Mouse (Mus musculus): ENCODE results near the gene Ccdc90b.
A peak's percentile ranks its signal among the peaks of the same experiment; 100 is the strongest.

The Ccdc90b gene

GRCm38 (mm10) chr7:92560986-92561876 is at the start of gene Ccdc90b:
Ccdc90b (plus strand) TSS chr7:92561149.
- peak; percentile 95 for DNase-seq (ENCODE audit: extremely low spot score, low read depth, low spot score)

- DNase-seq (ENCODE audit: extremely low spot score, low read depth, low spot score) = no peak
Observed at GRCm38 (mm10) chr7:92520397-92520796, 40.6 kb upstream of the Ccdc90b start.

GRCm38 (mm10) chr7:92520820-92521219 is 40.1 kb upstream of the Ccdc90b start:
- DNase-seq (ENCODE audit: extremely low spot score, low read depth, low spot score) = no peak

GRCm38 (mm10) chr7:92529245-92529644 is 31.7 kb upstream of the Ccdc90b start:
- DNase-seq (ENCODE audit: extremely low spot score, low read depth, low spot score) = no peak

- no peak for DNase-seq (ENCODE audit: extremely low spot score, low read depth, low spot score)
Observed at GRCm38 (mm10) chr7:92532351-92533036, 28.5 kb upstream of the Ccdc90b start.

GRCm38 (mm10) chr7:92546763-92547162 is 14.2 kb upstream of the Ccdc90b start:
- no peak for DNase-seq (ENCODE audit: extremely low spot score, low read depth, low spot score)

- DNase-seq (ENCODE audit: extremely low spot score, low read depth, low spot score) = no peak
Observed at GRCm38 (mm10) chr7:92550248-92550989, 10.5 kb upstream of the Ccdc90b start.

- peak; percentile 56 for DNase-seq (ENCODE audit: extremely low spot score, low read depth, low spot score)
Observed at GRCm38 (mm10) chr7:92550990-92551392, 10.0 kb upstream of the Ccdc90b start.

- no peak for DNase-seq (ENCODE audit: extremely low spot score, low read depth, low spot score)
Observed at GRCm38 (mm10) chr7:92558744-92559143, 2.2 kb upstream of the Ccdc90b start.

GRCm38 (mm10) chr7:92566775-92567174 is 5.8 kb downstream of the Ccdc90b start:
- DNase-seq (ENCODE audit: extremely low spot score, low read depth, low spot score) = no peak

GRCm38 (mm10) chr7:92580491-92581207 is 19.7 kb downstream of the Ccdc90b start:
- no peak for DNase-seq (ENCODE audit: extremely low spot score, low read depth, low spot score)

GRCm38 (mm10) chr7:92583567-92583966 is 22.6 kb downstream of the Ccdc90b start:
- DNase-seq (ENCODE audit: extremely low spot score, low read depth, low spot score) = no peak

GRCm38 (mm10) chr7:92589986-92590385 is 29.0 kb downstream of the Ccdc90b start:
- DNase-seq (ENCODE audit: extremely low spot score, low read depth, low spot score) = no peak

- no peak for DNase-seq (ENCODE audit: extremely low spot score, low read depth, low spot score)
Observed at GRCm38 (mm10) chr7:92590842-92591241, 29.9 kb downstream of the Ccdc90b start.

GRCm38 (mm10) chr7:92604961-92605360 is 44.0 kb downstream of the Ccdc90b start:
- DNase-seq (ENCODE audit: extremely low spot score, low read depth, low spot score) = no peak

- no peak for DNase-seq (ENCODE audit: extremely low spot score, low read depth, low spot score)
Observed at GRCm38 (mm10) chr7:92610830-92611229, 49.9 kb downstream of the Ccdc90b start.

GRCm38 (mm10) chr7:92624488-92624887 is 63.5 kb downstream of the Ccdc90b start:
- no peak for DNase-seq (ENCODE audit: extremely low spot score, low read depth, low spot score)

- no peak for DNase-seq (ENCODE audit: extremely low spot score, low read depth, low spot score)
Observed at GRCm38 (mm10) chr7:92630167-92630566, 69.2 kb downstream of the Ccdc90b start.

Measured in hindlimb bud, embryonic 11.5 days (tissue).